Mouse (Mus musculus): ENCODE results near the gene Lyrm7. TPM values are rescaled to one million over a fixed set of nuclear protein-coding genes. Genes with fewer than 3 reads are reported as not detected.

Gene Lyrm7
- polyA plus RNA-seq, 1 experiment from 2014 or later, result 4.1 TPM

- no peak overlapping the region for H3K27ac ChIP-seq (replicated peaks)
- H3K9ac ChIP-seq, result no peak overlapping the region
- H3K27me3 ChIP-seq, result no peaks in the 10 kb centered on the region
- no peak overlapping the region for H3K4me2 ChIP-seq
- WGBS (ENCODE audit: insufficient replicate concordance), result 75% methylated on average over 3 of the region's 3 CpGs
- no peaks in the 10 kb centered on the region for H3K9me3 ChIP-seq (replicated peaks)
- no peak for ATAC-seq (ENCODE audit: insufficient read depth)
- H3K36me3 ChIP-seq (replicated peaks), result no peaks in the 10 kb centered on the region
- no peak overlapping the region for H3K4me3 ChIP-seq (replicated peaks)
- peaks cover 17% of the 10 kb centered on the region; the same call in 1 of the 2 replicates for H3K4me1 ChIP-seq (replicated peaks)
These were observed 66.0 kb downstream of the Lyrm7 start for GRCm38 (mm10) chr11:54794678-54795077.

- no peak overlapping the region for H3K4me3 ChIP-seq (replicated peaks)
- H3K27me3 ChIP-seq, result no peaks in the 10 kb centered on the region
- 32% methylated on average over 1 of the region's 1 CpGs for WGBS (ENCODE audit: insufficient replicate concordance)
- no peak overlapping the region for H3K4me2 ChIP-seq
- ATAC-seq (ENCODE audit: insufficient read depth), result no peak
- no peaks in the 10 kb centered on the region for H3K36me3 ChIP-seq (replicated peaks)
- no peak overlapping the region for H3K27ac ChIP-seq (replicated peaks)
- H3K9ac ChIP-seq, result no peak overlapping the region
- H3K9me3 ChIP-seq (replicated peaks), result no peaks in the 10 kb centered on the region
- peaks cover 18% of the 10 kb centered on the region for H3K4me1 ChIP-seq (replicated peaks)
These were observed 67.5 kb downstream of the Lyrm7 start for GRCm38 (mm10) chr11:54793173-54793572.

GRCm38 (mm10) chr11:54791458-54791857, 69.3 kb downstream of the Lyrm7 start:
- Histone ChIP-seq H3K36me3 (replicated peaks) (no peaks in the 10 kb centered on the region), H3K4me3 (replicated peaks) (no peak overlapping the region), H3K27ac (replicated peaks) (no peak overlapping the region), H3K9me3 (replicated peaks) (no peaks in the 10 kb centered on the region), H3K9ac (no peak overlapping the region), H3K4me2 (no peak overlapping the region), H3K27me3 (no peaks in the 10 kb centered on the region), H3K4me1 (replicated peaks) (peaks cover 24% of the 10 kb centered on the region)
- no peak for ATAC-seq (ENCODE audit: insufficient read depth)
- 73% methylated on average over 4 of the region's 4 CpGs for WGBS (ENCODE audit: insufficient replicate concordance)

DNA sequence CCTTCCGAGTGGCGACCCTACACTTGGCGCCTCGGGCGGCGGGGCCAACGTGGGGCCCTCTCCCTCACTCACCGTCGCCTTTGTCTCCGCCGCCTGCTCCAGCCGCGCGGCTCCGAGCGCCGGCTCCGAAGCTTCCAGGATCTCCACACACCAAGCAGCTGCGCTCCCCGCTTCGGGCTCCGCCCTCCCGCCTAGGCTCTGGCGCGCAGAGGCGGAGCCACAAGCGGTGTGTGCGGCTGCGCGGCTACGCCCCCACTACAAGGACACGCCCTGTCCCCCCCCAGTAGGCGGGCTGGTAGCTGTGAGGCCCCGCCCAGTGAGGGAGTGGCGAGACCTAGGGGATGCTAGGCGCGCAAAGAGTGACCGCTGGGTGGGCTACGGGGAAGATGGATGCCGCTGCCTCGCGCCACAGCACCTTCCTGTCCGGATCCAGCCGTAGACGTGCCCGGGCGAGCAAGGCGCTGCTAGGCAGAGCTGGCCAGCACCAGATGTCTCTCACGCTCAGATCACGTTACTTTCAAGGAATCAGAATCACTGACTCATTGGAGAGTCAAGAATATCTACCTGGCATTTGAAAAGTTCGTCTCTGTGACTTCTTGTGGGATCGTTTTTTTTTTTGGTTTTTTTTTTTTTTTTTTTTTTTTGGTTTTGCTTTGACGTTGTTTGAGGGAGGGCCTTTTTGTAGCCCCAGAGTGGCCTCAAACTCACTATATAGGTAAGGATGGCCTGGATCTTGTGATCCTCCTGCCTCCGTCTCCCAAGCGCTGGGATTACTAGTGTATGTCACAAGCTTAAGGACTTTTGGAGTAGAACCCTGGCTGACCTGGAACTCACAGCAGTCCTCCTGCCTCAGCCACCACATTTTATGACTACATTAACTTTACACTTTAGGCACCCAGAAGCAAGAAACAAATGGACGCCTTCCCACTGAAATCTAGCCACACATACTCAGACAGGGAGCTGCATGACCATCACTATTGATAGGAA, 72.9 kb downstream of the Lyrm7 start, which contains the start of gene Cdc42se2:
Gene Cdc42se2 (minus strand): TSS at position 188 of the 987 bp plus-strand sequence.
- 3% methylated on average over 56 of the region's 56 CpGs for WGBS (ENCODE audit: insufficient replicate concordance)
- ATAC-seq (ENCODE audit: insufficient read depth), result peak; percentile 97
- H3K4me3 ChIP-seq (replicated peaks), result peak within 1 kb of the TSS; percentile 83
- no peaks in the 10 kb centered on the region for H3K36me3 ChIP-seq (replicated peaks)
- H3K27me3 ChIP-seq, result no peaks in the 10 kb centered on the region
- H3K27ac ChIP-seq (replicated peaks), result peak within 1 kb of the TSS; percentile 88
- H3K9ac ChIP-seq, result peak within 1 kb of the TSS; percentile 91
- H3K9me3 ChIP-seq (replicated peaks), result no peaks in the 10 kb centered on the region
- H3K4me2 ChIP-seq, result peak within 1 kb of the TSS; percentile 99
- H3K4me1 ChIP-seq (replicated peaks), result peaks cover 21% of the 10 kb centered on the region

GRCm38 (mm10) chr11:54786858-54787487, 73.7 kb downstream of the Lyrm7 start:
- peak overlapping the region; percentile 91 for H3K9ac ChIP-seq
- peaks cover 21% of the 10 kb centered on the region for H3K4me1 ChIP-seq (replicated peaks)
- H3K27me3 ChIP-seq, result no peaks in the 10 kb centered on the region
- peak overlapping the region; percentile 88 for H3K27ac ChIP-seq (replicated peaks)
- WGBS (ENCODE audit: insufficient replicate concordance), result under 1% methylated on average over 54 of the region's 54 CpGs
- no peaks in the 10 kb centered on the region for H3K9me3 ChIP-seq (replicated peaks)
- peak; percentile 77 for ATAC-seq (ENCODE audit: insufficient read depth)
- H3K36me3 ChIP-seq (replicated peaks), result no peaks in the 10 kb centered on the region
- H3K4me3 ChIP-seq (replicated peaks), result peak overlapping the region; percentile 83
- H3K4me2 ChIP-seq, result peak overlapping the region; percentile 99

GRCm38 (mm10) chr11:54785566-54785965, 75.2 kb downstream of the Lyrm7 start:
- Histone ChIP-seq H3K27ac (replicated peaks) (no peak overlapping the region), H3K36me3 (replicated peaks) (no peaks in the 10 kb centered on the region), H3K27me3 (no peaks in the 10 kb centered on the region), H3K4me1 (replicated peaks) (peaks cover 22% of the 10 kb centered on the region), H3K9ac (no peak overlapping the region), H3K9me3 (replicated peaks) (no peaks in the 10 kb centered on the region), H3K4me2 (no peak overlapping the region), H3K4me3 (replicated peaks) (no peak overlapping the region; the same call in 1 of the 2 replicates)
- ATAC-seq (ENCODE audit: insufficient read depth), result no peak
- WGBS (ENCODE audit: insufficient replicate concordance), result 73% methylated on average over 3 of the region's 3 CpGs

DNA sequence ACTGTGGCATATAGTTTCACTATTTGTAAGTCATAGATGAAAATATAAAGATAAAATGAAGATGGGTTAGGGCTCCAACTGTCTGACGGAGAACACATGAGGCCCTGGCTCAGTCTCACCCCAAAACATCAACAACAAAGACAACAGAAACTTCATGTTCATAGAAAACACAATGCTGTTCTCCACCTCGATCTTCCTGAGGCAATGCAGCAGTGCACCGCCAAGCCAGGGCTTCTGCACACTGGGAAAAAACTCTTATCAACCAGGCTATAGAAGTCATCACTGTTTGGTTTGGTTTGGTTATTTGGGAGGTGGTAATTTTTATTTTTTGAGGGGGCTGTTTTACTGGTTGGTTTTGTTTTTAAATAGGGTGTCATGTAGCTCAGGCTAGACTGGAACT, 76.3 kb downstream of the Lyrm7 start:
- H3K4me3 ChIP-seq (replicated peaks), result no peak overlapping the region
- WGBS (ENCODE audit: insufficient replicate concordance), result 70% methylated on average over 3 of the region's 3 CpGs
- H3K4me1 ChIP-seq (replicated peaks), result peaks cover 25% of the 10 kb centered on the region
- no peak for ATAC-seq (ENCODE audit: insufficient read depth)
- H3K27me3 ChIP-seq, result no peaks in the 10 kb centered on the region
- no peaks in the 10 kb centered on the region for H3K36me3 ChIP-seq (replicated peaks)
- no peak overlapping the region for H3K4me2 ChIP-seq
- no peak overlapping the region for H3K9ac ChIP-seq
- H3K27ac ChIP-seq (replicated peaks), result no peak overlapping the region
- H3K9me3 ChIP-seq (replicated peaks), result no peaks in the 10 kb centered on the region

- Histone ChIP-seq H3K9ac (no peak overlapping the region), H3K9me3 (replicated peaks) (no peaks in the 10 kb centered on the region), H3K36me3 (replicated peaks) (no peaks in the 10 kb centered on the region), H3K4me1 (replicated peaks) (peaks cover 32% of the 10 kb centered on the region), H3K4me2 (no peak overlapping the region), H3K27me3 (no peaks in the 10 kb centered on the region), H3K27ac (replicated peaks) (no peak overlapping the region), H3K4me3 (replicated peaks) (no peak overlapping the region)
- 71% methylated on average over 6 of the region's 6 CpGs for WGBS (ENCODE audit: insufficient replicate concordance)
- ATAC-seq (ENCODE audit: insufficient read depth), result no peak
These were observed 78.5 kb downstream of the Lyrm7 start for GRCm38 (mm10) chr11:54782253-54782652.

DNA sequence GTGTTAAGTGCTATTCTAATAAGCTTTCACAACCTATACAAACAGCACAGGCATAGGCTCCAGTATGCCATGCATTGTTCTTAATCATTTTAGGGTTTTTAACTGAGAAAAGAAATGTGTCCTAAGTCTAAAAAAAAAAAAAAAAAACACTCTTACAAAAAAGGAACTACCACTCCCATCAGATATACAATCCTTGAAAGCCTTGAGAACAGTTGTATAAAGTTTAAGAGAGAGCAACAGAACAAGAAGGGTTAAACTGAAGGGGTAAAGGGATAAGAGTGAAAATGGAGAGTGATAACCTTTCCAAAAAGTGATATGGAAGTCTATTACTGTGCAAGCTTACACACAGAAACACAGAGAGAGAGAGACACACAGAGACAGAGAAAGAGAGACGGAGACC, 80.8 kb downstream of the Lyrm7 start:
- no peaks in the 10 kb centered on the region for H3K36me3 ChIP-seq (replicated peaks)
- H3K4me1 ChIP-seq (replicated peaks), result peaks cover 40% of the 10 kb centered on the region
- no peak overlapping the region for H3K27ac ChIP-seq (replicated peaks)
- WGBS (ENCODE audit: insufficient replicate concordance), result 79% methylated on average over 1 of the region's 1 CpGs
- no peaks in the 10 kb centered on the region for H3K9me3 ChIP-seq (replicated peaks)
- no peak overlapping the region for H3K9ac ChIP-seq
- no peak overlapping the region for H3K4me3 ChIP-seq (replicated peaks)
- no peak overlapping the region for H3K4me2 ChIP-seq
- no peak for ATAC-seq (ENCODE audit: insufficient read depth)
- H3K27me3 ChIP-seq, result no peaks in the 10 kb centered on the region

DNA sequence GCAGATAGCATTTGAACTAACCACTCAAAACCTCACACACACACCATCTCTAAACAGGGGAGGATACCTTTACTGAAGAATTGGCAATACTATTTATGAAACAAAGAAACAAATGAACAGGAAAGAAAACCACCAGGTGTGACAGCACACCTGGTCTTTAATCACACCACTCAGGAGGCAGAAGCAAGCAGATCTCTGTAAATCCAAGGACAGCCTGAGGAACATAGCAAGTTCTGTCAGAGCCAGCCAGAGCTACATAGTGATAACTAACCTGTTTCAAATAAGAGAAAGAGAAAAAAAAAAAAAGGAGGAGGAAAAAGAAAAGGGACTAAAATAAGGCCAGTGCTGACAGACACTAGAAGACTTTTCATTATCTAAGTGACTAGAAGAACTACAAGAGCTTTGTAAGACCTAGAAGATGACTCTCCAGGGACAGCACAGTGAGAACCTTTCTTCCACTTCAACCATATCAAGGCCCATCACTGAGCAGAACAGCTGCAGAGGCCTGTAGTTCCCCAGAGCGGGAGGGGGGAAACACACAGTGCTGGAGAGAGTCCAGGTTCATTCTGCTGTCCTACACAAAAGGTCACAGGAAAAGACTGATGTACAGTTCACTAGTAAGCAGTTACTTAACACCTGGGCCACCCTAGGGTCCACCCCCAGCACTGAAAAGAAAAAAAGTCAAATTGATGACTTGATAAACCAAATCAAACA, 82.4 kb downstream of the Lyrm7 start:
- H3K36me3 ChIP-seq (replicated peaks), result no peaks in the 10 kb centered on the region
- no peak overlapping the region for H3K4me3 ChIP-seq (replicated peaks)
- no peaks in the 10 kb centered on the region for H3K9me3 ChIP-seq (replicated peaks)
- H3K9ac ChIP-seq, result no peak overlapping the region
- no peak overlapping the region for H3K27ac ChIP-seq (replicated peaks)
- WGBS (ENCODE audit: insufficient replicate concordance), result 53% methylated on average over 1 of the region's 1 CpGs
- H3K4me2 ChIP-seq, result no peak overlapping the region
- H3K27me3 ChIP-seq, result no peaks in the 10 kb centered on the region
- ATAC-seq (ENCODE audit: insufficient read depth), result no peak; the same call in 1 of the 2 replicates
- H3K4me1 ChIP-seq (replicated peaks), result peaks cover 47% of the 10 kb centered on the region
